Mouse (Mus musculus) kidney, postnatal 36 days (tissue): ENCODE results near the gene Fstl4.

Source experiments
- DNase-seq, 2 experiments: peaks; one replicate each; pipeline ENCODE4 v3.0.0; 2021 to 2022; ENCODE audit warnings: mixed read lengths in 2 of 2

Fstl4 gene

GRCm38 (mm10) chr11:52915648-52916047, 151.2 kb downstream of the Fstl4 start:
- DNase-seq, result no peak

GRCm38 (mm10) chr11:52919231-52919960, 155.0 kb downstream of the Fstl4 start:
- DNase-seq, result peak in 1 of 2 experiments; percentile 13

- no peak for DNase-seq
Measured at GRCm38 (mm10) chr11:52924196-52924595, 159.8 kb downstream of the Fstl4 start.

GRCm38 (mm10) chr11:52928321-52928720, 163.9 kb downstream of the Fstl4 start:
- DNase-seq, result no peak

DNA sequence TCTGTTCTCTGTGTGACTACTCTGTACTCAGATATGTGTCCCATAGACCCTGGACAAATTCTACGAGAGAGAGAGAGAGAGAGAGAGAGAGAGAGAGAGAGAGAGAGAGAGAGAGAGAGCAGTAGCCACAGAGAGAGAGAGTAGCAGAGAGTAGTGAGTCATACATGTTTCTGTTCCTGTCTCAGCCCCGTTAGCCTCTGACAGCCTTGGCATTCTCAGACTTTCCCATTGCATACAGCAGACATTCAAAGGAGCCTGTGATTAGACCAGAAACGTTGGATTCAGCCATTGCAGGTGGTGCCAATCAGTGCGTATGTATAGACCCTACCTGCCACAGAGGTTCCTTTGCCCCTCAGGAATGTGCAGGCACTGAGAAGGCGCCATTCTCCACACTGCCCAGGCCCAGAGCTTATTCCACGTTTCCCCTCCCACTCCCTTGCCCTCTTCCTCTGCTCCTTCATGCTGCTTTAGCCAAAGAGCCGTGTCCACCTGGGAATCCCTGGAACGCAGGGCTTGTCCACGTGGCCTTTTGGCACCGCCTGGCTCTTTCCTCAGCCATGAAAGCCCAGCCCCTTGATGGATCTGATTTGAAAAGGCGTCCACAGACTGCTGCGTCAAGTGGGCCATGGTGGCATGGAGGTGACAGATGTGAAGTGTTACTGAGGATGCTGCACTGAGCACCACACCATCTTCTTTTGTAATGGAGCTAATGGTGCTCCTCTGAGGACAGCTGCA, 175.1 kb downstream of the Fstl4 start:
- DNase-seq, result no peak

DNA sequence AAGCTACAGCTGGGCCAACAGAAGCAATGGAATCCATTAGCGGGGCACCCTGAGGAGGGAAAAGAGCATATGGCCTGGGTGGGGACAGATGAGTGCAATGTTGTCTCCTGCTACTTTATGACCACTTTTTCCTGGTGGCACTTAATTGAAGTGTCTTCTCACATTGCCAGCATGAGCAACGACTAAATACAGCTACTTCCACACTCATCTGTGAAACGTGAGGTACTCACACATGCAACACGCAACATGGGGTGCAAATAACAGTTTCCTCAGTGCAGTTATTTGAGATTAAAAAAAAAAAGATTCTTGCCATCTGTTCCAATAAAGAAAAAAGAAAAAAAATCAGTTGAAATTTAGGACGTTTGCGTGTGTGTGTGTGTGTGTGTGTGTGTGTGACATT, 178.5 kb downstream of the Fstl4 start:
- DNase-seq, result no peak

DNA sequence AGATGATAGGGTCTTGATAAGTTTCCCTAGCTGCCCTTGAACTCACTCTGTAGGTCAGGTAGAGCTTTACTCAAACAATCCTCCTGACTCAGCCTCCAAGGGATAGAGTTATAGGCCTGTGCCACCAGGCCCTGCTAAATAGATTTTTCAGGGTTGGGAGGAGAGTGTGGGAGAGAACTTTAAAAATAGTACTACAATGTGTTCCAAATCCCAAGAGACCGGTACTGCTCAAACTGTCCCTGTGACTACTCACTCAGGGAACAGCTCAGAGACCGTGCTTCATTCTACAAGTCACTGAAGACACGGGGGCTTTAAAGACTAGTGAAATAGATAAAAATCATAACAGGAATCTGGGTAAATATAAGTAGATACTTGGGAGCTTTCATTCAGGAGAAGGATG, 190.6 kb downstream of the Fstl4 start:
- DNase-seq, result no peak

DNA sequence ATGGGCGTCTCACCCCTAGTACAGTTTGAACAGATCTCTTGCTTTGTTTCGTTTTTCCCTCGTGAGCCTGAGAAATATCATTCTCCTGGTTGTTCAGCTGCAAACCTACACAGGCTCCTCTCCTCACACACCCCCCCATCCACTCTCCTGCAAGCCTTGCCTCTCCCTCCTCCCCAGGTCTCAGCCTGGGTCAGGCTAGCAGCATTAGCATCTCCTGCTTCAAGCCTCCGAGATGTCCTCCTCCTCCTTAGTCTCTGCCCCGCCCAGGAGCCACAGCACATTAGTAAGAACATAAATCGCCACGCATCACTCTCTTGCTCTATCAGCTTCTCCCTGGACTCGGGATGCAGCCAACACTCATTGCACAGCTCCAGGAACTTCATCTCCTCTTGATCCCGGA, 204.4 kb downstream of the Fstl4 start:
- no peak for DNase-seq

GRCm38 (mm10) chr11:52970396-52970795, 206.0 kb downstream of the Fstl4 start:
- DNase-seq, result no peak

DNA sequence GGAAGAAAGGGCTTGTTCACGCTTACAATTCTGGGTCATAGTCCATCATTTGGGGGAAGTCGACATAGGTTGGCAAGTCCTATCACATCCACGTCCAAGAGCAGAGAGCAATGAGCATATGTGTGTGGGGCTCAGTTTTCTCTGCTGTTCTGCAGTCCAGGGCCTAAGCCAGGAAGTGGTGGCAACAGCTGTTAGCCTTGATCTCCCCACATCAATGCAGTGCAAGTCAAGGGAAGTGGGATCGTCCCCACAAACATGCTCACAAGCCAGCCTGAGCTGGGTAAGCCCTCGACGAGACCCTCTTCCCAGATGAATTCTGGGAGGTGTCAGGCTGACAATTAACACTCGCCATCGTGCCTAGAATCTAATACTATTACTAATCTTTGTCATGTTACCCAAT, 222.6 kb downstream of the Fstl4 start:
- DNase-seq, result no peak

DNA sequence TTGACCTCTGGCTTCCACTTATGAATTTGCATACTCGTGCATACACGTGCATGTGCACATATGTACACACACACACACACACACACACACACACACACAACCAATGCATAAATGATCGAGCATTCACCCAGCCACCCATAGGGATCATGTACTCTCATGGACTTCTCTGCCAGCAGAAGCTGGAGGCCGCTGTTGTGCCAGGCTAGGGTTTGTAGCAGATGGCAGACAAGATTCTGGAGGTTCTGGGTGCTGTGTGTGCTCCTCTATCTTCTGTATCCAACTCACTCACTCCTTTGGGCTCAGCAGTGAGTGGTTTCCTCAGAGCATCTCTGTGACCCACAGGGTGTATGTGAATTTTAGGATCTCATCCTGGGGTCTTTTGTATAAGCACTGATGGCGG, 230.3 kb downstream of the Fstl4 start:
- no peak for DNase-seq

DNA sequence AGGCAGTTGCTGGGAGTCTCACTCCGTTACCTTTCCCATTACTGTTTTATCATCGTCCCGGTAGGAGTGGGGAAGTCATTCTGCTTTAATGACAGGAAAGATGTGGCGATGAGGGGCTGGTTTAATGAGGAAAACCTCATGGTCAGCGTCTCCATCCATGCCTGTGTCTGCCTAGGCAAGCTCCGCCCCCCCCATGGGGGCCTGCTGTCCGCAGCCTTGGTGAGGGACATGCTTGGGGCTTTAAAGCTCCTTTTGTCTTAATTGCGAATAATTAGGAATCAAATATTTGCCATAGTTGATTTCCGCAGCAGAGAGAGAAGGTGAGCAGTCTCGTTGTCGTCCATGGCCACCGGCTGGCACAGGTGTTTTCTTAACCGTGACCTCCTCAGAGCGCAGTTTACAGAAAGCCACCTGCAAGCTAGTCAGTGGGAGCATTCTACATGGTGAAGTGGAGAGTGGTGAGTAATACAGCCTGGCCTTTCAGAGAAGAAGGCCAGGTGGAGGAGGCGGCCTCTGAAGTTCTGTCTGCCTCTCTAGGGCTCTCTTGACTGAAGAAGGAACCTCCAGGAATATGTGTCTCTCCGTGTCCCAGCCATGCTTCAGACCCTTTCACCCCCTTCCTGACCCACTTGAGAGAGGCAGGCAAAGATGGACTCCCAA, 232.1 kb downstream of the Fstl4 start:
- DNase-seq, result no peak

DNA sequence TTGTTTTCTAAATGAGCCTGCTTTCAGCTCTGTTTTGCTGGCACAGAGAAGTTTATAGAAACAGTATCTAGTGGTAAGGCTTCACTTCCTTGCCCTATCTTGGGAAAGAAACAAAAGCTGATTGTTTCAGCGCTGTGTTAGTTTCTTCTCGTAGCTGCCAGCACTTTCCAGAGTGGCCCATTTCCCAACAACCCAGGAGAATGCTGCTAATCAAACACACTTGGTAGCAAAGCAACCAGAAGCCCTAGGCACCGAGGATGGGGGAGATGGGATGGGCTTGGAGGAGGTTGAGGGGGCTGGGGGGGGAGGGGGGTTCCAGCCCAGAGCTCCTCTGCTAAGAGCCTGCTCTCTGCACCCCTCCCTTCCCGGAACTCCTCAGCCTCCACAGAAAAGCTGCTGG, 233.0 kb downstream of the Fstl4 start:
- no peak for DNase-seq

DNA sequence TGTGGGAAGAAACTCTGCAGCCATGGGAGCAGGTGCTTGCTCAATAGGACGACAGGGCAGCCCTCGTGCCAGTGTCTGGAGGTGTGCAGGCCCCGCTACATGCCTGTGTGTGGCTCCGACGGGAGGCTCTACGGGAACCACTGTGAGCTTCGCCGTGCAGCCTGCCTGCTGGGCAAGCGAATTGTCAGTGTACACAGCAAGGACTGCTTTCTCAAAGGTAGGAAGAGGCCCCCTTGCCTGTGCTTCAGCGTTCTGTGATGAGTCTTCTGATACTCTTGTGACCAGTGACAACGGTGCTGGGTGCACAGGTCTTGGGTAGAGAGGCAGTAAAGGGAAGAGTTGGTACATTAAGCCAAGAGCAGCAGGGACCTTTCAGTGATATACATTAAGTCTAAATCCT, 235.8 kb downstream of the Fstl4 start:
- DNase-seq, result no peak

DNA sequence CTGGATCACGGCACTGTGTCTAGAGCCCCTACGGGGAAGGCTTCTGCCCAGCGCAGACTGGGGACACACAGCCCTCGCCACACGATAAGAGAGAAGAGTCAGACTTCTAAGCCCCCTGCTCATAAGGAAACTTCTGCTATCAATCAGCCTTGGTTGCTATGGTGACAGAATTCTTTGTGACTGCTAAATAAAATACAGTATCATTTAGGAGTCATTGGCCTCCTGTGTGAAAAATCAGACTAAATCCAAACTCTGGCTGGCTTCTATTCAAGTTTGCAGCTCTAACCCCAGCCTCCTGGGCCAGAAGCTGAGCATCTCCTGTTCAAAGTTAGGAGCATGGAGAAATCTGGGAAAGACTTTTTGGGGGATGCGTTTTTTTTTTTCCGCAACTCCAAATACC, 238.9 kb downstream of the Fstl4 start:
- DNase-seq, result no peak

DNA sequence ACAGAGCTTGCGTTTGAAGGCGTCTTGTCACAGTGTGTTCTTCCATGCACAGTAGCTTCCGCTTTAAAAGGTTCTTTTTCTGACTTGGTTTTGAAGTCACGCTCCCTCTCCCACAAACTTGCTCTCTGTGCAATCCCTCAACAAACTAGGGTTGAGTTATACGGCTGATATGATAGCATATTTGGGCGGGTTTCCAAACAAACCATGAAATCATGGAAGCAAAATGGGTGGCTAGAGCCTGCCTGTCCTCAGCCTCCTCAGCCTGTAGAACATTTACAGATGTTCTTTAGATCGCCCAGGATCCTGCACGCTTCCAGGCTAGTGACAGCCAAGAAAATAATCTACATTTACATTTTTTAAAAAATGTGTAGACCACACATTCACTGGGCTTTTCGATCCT, 239.4 kb downstream of the Fstl4 start:
- DNase-seq, result no peak

GRCm38 (mm10) chr11:53009597-53009996, 245.2 kb downstream of the Fstl4 start:
- DNase-seq, result no peak

GRCm38 (mm10) chr11:53011996-53012505, 247.6 kb downstream of the Fstl4 start:
- no peak for DNase-seq

DNA sequence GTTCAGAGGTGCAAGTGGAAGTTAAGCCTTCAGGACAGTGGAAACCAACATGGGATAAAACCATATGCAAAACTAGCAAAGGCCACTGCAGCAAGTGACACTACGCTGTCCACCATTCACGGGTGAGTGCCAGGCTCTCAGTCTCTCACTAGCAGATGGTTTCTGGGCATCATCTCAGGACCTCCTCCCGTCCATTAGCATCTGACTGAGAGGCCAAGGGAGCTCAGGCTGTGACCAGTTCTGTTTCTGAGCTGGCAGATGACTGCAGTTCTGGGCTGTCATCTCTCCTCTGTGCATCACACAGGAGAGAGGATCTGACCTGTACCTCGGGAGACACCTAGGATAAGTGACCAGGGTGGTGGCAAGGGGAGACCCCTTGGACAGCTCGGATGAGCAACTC, 249.5 kb downstream of the Fstl4 start:
- no peak for DNase-seq

- no peak for DNase-seq
Measured at GRCm38 (mm10) chr11:53016358-53017021, 252.1 kb downstream of the Fstl4 start.

- DNase-seq, result no peak
Measured at GRCm38 (mm10) chr11:53019509-53019908, 255.1 kb downstream of the Fstl4 start.

DNA sequence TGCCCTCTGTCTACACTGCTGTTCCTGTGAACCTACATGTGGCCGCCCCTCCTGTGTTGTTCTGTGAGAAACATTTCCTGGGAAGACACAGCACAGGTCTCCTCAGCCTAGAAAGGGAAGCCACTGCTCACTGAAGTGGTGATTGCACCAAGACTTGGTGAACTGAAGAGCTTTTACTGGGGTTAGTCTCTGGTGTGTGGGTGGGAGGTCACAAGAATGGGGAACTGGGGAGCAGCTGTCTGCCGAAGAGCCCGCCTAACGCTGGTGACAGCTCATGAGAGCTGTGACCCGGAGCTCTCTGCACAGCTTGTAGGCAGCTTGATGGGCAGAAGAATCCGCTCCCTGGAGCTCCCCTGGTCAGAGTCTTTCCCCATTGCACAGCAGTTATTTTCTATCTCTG, 260.0 kb downstream of the Fstl4 start:
- DNase-seq, result no peak

DNA sequence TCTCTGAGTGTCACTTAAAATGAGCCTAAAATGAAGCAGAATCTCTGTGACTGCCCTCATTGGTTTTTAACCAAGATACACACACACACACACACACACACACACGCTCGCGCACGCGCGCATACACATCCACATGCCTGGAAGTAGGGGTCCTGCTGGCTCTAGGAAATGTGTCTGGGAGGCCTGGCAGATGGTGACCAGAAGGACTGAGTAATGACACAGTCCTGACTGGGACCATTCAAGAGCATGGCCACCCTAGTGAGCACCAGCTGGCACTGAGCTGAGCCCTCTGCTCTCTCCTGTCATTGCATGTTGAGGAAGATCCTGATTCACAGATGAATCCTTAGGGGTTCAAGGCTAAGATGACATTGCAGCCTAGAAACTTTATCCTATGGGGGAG, 261.3 kb downstream of the Fstl4 start:
- no peak for DNase-seq
